Mouse (Mus musculus): ENCODE results near the gene Asap2. TPM values are rescaled to one million over a fixed set of nuclear protein-coding genes. Genes with fewer than 3 reads are reported as not detected.

Gene Asap2
- total and polyA plus RNA-seq, 2 experiments, result 2.3 to 6.1 TPM

DNA sequence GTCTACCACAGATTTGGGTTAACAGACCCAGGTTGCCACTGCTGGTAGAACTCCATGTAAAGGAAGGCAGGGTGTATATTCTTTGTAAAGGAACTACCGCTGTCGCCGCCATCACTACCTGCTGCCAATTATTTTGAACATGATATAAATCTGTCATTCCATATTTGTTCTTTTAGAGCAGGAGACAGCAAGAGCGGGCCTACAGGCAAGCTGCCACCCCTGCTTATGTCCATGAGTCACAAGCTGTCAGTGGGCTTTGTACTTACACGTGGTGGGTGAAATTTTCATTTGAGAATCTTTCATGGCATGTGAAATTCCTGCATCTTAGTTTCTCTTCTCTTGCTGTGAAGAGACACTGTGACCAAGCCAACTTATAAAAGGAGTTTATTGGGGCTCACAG, 273.0 kb downstream of the Asap2 start:
- no peak overlapping the region for H3K9ac ChIP-seq (ENCODE audit: low read depth, low read length)
- no peak for DNase-seq (ENCODE audit: extremely low read depth, low read depth, low spot score)
- H3K4me3 ChIP-seq (ENCODE audit: insufficient read depth, low read depth, low read length), result no peak overlapping the region
- H3K27ac ChIP-seq (replicated peaks; ENCODE audit: insufficient read depth, low read depth, low read length), result no peak overlapping the region
- peaks cover 4% of the 10 kb centered on the region; the same call in 1 of the 2 replicates for H3K4me1 ChIP-seq (ENCODE audit: control insufficient read depth, insufficient read depth, low read length)
- TF ChIP-seq CTCF (IDR thresholded peaks at IDR 0.05; ENCODE audit: low read depth, low read length), result no peak
- no peaks in the 10 kb centered on the region for H3K27me3 ChIP-seq (ENCODE audit: control insufficient read depth, insufficient read depth, low read length)
- H3K79me2 ChIP-seq (ENCODE audit: control insufficient read depth, insufficient read depth, low read length), result no peaks in the 10 kb centered on the region
- peaks cover 6% of the 10 kb centered on the region; the same call in 1 of the 2 replicates for H3K36me3 ChIP-seq (ENCODE audit: control insufficient read depth, insufficient read depth, low read length)
- 98% methylated on average over 5 of the region's 5 CpGs for WGBS

DNA sequence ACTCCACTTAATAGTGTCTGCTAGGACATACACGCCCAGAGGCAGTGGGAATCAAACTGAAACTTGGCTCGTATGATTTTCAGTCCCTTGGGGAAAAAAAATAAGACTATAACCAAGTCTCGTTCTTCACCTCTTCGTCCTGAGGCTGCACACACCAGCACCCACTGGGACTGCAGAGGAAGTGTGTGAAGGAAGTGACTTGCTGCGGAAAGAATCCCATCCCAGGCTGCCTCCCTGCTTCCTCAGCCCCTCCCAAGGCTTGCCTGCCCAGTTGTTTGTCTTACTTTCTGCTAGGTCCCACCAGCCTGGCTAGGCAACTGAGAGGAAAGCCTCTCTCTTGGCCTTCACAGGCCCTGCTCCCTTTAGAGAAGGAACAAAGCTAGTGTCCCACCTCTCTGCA, 274.0 kb downstream of the Asap2 start:
- peak overlapping the region; percentile 33 for H3K27ac ChIP-seq (replicated peaks; ENCODE audit: insufficient read depth, low read depth, low read length)
- H3K79me2 ChIP-seq (ENCODE audit: control insufficient read depth, insufficient read depth, low read length), result no peaks in the 10 kb centered on the region
- no peaks in the 10 kb centered on the region for H3K27me3 ChIP-seq (ENCODE audit: control insufficient read depth, insufficient read depth, low read length)
- H3K4me1 ChIP-seq (ENCODE audit: control insufficient read depth, insufficient read depth, low read length), result peaks cover 4% of the 10 kb centered on the region; the same call in 1 of the 2 replicates
- no peak overlapping the region for H3K9ac ChIP-seq (ENCODE audit: low read depth, low read length)
- peaks cover 3% of the 10 kb centered on the region; the same call in 1 of the 2 replicates for H3K36me3 ChIP-seq (ENCODE audit: control insufficient read depth, insufficient read depth, low read length)
- TF ChIP-seq POLR2A (IDR thresholded peaks at IDR 0.05; ENCODE audit: extremely low read depth, insufficient read depth, low read length), result no peak
- no peak for TF ChIP-seq CTCF (IDR thresholded peaks at IDR 0.05; ENCODE audit: low read depth, low read length)
- 69% methylated on average over 5 of the region's 5 CpGs for WGBS
- DNase-seq (ENCODE audit: extremely low read depth, low read depth, low spot score), result no peak
- no peak overlapping the region for H3K4me3 ChIP-seq (ENCODE audit: insufficient read depth, low read depth, low read length)

DNA sequence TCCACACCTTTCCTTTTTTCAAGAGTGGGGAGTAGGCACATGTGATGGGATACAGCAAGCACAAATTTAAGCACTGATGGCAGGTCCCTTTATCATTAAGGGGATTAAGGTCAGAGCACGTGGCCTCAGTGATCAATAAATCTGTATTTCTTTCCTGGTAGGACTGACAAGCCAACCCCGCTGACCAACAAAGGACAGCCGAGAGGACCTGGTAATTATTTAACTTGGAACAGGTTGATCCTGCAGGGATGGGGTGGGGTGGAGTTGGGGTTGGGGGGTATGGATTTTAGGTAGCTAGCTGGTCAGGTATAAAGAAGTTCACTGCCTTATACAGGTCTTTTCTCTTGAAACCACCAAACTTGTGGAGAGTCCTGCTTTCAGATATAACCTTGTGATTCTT, 274.7 kb downstream of the Asap2 start:
- WGBS, result 23% methylated on average over 3 of the region's 3 CpGs
- peaks cover 4% of the 10 kb centered on the region; the same call in 1 of the 2 replicates for H3K4me1 ChIP-seq (ENCODE audit: control insufficient read depth, insufficient read depth, low read length)
- H3K27ac ChIP-seq (replicated peaks; ENCODE audit: insufficient read depth, low read depth, low read length), result peak overlapping the region; percentile 33; the same call in 1 of the 2 replicates
- no peaks in the 10 kb centered on the region for H3K79me2 ChIP-seq (ENCODE audit: control insufficient read depth, insufficient read depth, low read length)
- H3K9ac ChIP-seq (ENCODE audit: low read depth, low read length), result no peak overlapping the region
- no peak for TF ChIP-seq POLR2A (IDR thresholded peaks at IDR 0.05; ENCODE audit: extremely low read depth, insufficient read depth, low read length)
- TF ChIP-seq CTCF (IDR thresholded peaks at IDR 0.05; ENCODE audit: low read depth, low read length), result no peak
- H3K36me3 ChIP-seq (ENCODE audit: control insufficient read depth, insufficient read depth, low read length), result peaks cover 3% of the 10 kb centered on the region; the same call in 1 of the 2 replicates
- no peak overlapping the region for H3K4me3 ChIP-seq (ENCODE audit: insufficient read depth, low read depth, low read length)
- H3K27me3 ChIP-seq (ENCODE audit: control insufficient read depth, insufficient read depth, low read length), result no peaks in the 10 kb centered on the region
- DNase-seq (ENCODE audit: extremely low read depth, low read depth, low spot score), result peak; percentile 30

DNA sequence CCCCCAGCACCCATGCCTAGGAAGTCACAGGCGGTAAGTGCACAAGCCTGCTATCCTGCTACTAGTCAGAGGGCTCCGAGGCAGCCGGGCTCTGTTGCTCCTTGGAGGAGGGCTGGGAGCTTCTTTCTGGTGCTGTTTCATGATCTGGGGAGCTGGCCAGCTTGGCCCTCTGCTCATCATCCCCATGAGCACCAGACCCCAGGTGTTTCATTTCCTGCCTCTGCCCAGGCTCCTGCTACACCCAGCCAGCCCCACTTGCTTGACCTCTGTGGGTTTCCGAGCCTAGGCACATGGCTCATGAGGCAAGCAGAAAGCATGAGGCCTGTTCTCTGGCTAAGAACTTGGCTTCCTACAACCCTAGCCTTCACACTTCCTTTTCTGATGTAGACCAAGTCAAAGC, 275.2 kb downstream of the Asap2 start:
- peaks cover 8% of the 10 kb centered on the region for H3K36me3 ChIP-seq (ENCODE audit: control insufficient read depth, insufficient read depth, low read length)
- H3K4me3 ChIP-seq (ENCODE audit: insufficient read depth, low read depth, low read length), result no peak overlapping the region
- WGBS, result 87% methylated on average over 4 of the region's 4 CpGs
- no peaks in the 10 kb centered on the region for H3K27me3 ChIP-seq (ENCODE audit: control insufficient read depth, insufficient read depth, low read length)
- DNase-seq (ENCODE audit: extremely low read depth, low read depth, low spot score), result no peak
- no peak overlapping the region for H3K27ac ChIP-seq (replicated peaks; ENCODE audit: insufficient read depth, low read depth, low read length)
- H3K9ac ChIP-seq (ENCODE audit: low read depth, low read length), result no peak overlapping the region
- peaks cover 4% of the 10 kb centered on the region; the same call in 1 of the 2 replicates for H3K4me1 ChIP-seq (ENCODE audit: control insufficient read depth, insufficient read depth, low read length)
- H3K79me2 ChIP-seq (ENCODE audit: control insufficient read depth, insufficient read depth, low read length), result no peaks in the 10 kb centered on the region
- TF ChIP-seq CTCF (IDR thresholded peaks at IDR 0.05; ENCODE audit: low read depth, low read length) (no peak), POLR2A (IDR thresholded peaks at IDR 0.05; ENCODE audit: extremely low read depth, insufficient read depth, low read length) (no peak)

DNA sequence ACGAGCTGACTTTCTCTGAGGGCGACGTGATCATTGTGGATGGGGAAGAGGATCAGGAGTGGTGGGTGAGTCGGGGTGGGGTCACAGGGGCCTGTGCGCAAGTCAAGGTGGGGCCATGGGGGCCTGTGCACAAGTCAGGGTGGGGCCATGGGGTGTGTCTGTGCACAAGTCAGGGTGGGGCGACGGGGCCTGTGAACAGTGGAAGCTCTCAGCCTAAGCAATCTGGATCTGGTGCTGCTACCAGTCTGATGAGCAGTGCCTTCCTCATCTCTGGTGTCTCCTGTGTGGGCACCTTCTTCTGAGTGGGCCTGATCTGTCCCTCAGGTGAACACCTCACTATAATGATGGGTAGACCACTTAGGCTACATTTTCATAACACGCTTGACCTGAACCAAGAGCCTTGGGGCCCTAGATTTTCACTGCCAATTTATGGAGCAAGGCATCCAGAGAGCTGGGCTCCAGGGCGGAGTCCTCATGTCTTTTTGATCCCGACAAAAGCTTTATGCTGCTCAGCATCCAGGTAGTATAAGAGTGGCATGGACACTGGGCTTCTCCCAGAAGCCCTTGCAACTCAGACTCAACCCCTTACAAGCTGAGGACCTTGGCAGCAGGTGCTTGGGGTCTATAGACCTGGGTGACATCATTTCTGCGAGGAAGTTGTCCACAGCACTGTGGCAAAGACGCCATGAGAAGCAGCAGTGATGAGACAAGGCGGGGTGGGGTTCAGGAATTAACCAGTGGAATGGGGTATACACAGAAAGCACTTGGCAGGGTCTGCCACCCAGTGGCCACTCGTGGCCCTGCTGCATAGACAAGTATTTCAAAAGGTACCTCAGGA, 275.9 kb downstream of the Asap2 start:
- H3K4me1 ChIP-seq (ENCODE audit: control insufficient read depth, insufficient read depth, low read length), result peaks cover 4% of the 10 kb centered on the region; the same call in 1 of the 2 replicates
- peaks cover 15% of the 10 kb centered on the region for H3K36me3 ChIP-seq (ENCODE audit: control insufficient read depth, insufficient read depth, low read length)
- no peaks in the 10 kb centered on the region for H3K27me3 ChIP-seq (ENCODE audit: control insufficient read depth, insufficient read depth, low read length)
- H3K9ac ChIP-seq (ENCODE audit: low read depth, low read length), result no peak overlapping the region
- DNase-seq (ENCODE audit: extremely low read depth, low read depth, low spot score), result no peak
- H3K27ac ChIP-seq (replicated peaks; ENCODE audit: insufficient read depth, low read depth, low read length), result no peak overlapping the region
- no peaks in the 10 kb centered on the region for H3K79me2 ChIP-seq (ENCODE audit: control insufficient read depth, insufficient read depth, low read length)
- WGBS, result 79% methylated on average over 14 of the region's 14 CpGs
- H3K4me3 ChIP-seq (ENCODE audit: insufficient read depth, low read depth, low read length), result no peak overlapping the region
- TF ChIP-seq POLR2A (IDR thresholded peaks at IDR 0.05; ENCODE audit: extremely low read depth, insufficient read depth, low read length), result no peak
- peak; percentile 84 for TF ChIP-seq CTCF (IDR thresholded peaks at IDR 0.05; ENCODE audit: low read depth, low read length)

DNA sequence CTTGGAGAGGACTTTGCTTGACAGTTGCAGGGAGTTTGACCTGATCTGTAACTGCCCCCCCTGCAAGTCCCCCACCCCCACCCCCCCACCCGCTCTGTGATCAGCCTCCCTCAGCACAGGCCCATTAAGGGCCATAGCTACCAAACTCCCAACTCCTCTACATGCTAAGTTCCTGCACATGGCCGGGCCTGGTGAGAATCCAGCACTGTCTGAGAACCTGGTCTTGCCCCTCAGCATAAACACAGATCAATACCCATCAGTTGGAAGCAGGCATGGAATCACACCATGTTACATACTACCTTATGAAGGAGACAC, 276.5 kb downstream of the Asap2 start:
- 93% methylated on average over 2 of the region's 2 CpGs for WGBS
- H3K27ac ChIP-seq (replicated peaks; ENCODE audit: insufficient read depth, low read depth, low read length), result no peak overlapping the region
- no peak overlapping the region for H3K9ac ChIP-seq (ENCODE audit: low read depth, low read length)
- no peaks in the 10 kb centered on the region for H3K79me2 ChIP-seq (ENCODE audit: control insufficient read depth, insufficient read depth, low read length)
- H3K4me3 ChIP-seq (ENCODE audit: insufficient read depth, low read depth, low read length), result no peak overlapping the region
- H3K36me3 ChIP-seq (ENCODE audit: control insufficient read depth, insufficient read depth, low read length), result peaks cover 20% of the 10 kb centered on the region
- DNase-seq (ENCODE audit: extremely low read depth, low read depth, low spot score), result no peak
- TF ChIP-seq CTCF (IDR thresholded peaks at IDR 0.05; ENCODE audit: low read depth, low read length) (no peak), POLR2A (IDR thresholded peaks at IDR 0.05; ENCODE audit: extremely low read depth, insufficient read depth, low read length) (no peak)
- no peaks in the 10 kb centered on the region for H3K27me3 ChIP-seq (ENCODE audit: control insufficient read depth, insufficient read depth, low read length)
- peaks cover 4% of the 10 kb centered on the region; the same call in 1 of the 2 replicates for H3K4me1 ChIP-seq (ENCODE audit: control insufficient read depth, insufficient read depth, low read length)
